Mouse (Mus musculus): ENCODE results near the gene Ralgds.

DNA sequence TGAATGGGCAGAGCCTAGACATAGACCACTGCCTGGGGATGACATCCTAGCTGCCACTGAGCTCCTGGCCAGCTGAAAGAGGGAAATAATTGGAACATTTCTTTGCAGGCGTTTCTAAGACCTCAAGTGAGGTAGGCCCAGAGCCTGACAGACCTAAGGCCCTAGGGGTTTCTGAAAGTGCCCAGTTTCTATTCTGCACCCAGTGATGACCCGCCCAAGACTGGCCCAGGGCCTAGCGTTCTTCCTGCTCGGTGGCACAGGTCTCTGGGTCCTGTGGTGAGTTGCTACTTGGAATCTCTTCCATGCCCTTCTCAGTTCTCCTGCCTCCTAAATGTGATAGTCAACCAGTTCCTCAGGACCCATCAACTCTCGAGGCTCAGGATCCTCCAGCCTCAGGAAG is 15.4 kb upstream of the Ralgds start:
- TF ChIP-seq POLR2A (IDR thresholded peaks at IDR 0.05; ENCODE audit: borderline replicate concordance, insufficient read depth, low read length) (no peak), CTCF (IDR thresholded peaks at IDR 0.05; ENCODE audit: borderline replicate concordance, insufficient read depth, low read depth, low read length) (no peak)
